Mouse (Mus musculus) urinary bladder, postnatal 25 days (tissue): ENCODE data around the gene Rsph10b.
"Not testable (repeated sequence)": the region's sequence is repeated elsewhere in the genome, so short reads cannot be mapped to it uniquely, and the experiment has no call there.

Experiments
- DNase-seq: peaks from one replicate; pipeline ENCODE4 v3.0.0; 2022; ENCODE audit warnings: low spot score

The Rsph10b gene

GRCm38 (mm10) chr5:143993849-143994248, 61.0 kb downstream of the Rsph10b start:
- DNase-seq = no peak

GRCm38 (mm10) chr5:143994632-143995365, 62.0 kb downstream of the Rsph10b start:
- no peak for DNase-seq

GRCm38 (mm10) chr5:143999409-143999808, 66.6 kb downstream of the Rsph10b start:
- DNase-seq = no peak

- no peak for DNase-seq
Measured at GRCm38 (mm10) chr5:144002461-144003192, 69.8 kb downstream of the Rsph10b start.

- DNase-seq = not testable (repeated sequence)
Measured at GRCm38 (mm10) chr5:144013366-144014134, 80.7 kb downstream of the Rsph10b start.

GRCm38 (mm10) chr5:144014551-144015311, 81.9 kb downstream of the Rsph10b start, which contains the start of gene Ccz1:
Gene Ccz1 (minus strand): TSS chr5:144014877.
- DNase-seq = peak; percentile 69

GRCm38 (mm10) chr5:144015312-144015650, 82.4 kb downstream of the Rsph10b start:
- DNase-seq = no peak

GRCm38 (mm10) chr5:144015845-144016244, 83.0 kb downstream of the Rsph10b start:
- no peak for DNase-seq

- no peak for DNase-seq
Measured at GRCm38 (mm10) chr5:144026620-144027263, 93.9 kb downstream of the Rsph10b start, which contains the start of gene Ocm. Gene Ocm (minus strand): TSS chr5:144026670.

GRCm38 (mm10) chr5:144032491-144032890, 99.7 kb downstream of the Rsph10b start:
- DNase-seq = no peak

GRCm38 (mm10) chr5:144034567-144034966, 101.7 kb downstream of the Rsph10b start:
- no peak for DNase-seq
